Mouse (Mus musculus): ENCODE data around the gene Vmn1r199. TPM values are rescaled to one million over a fixed set of nuclear protein-coding genes. Genes with fewer than 3 reads are reported as not detected.
"Not testable (repeated sequence)": the region's sequence is repeated elsewhere in the genome, so short reads cannot be mapped to it uniquely, and the experiment has no call there.

Gene Vmn1r199
- polyA plus RNA-seq (2011; ENCODE audit: insufficient read depth, insufficient read length, low replicate concordance, missing spikeins) = not detected in 2 replicates

DNA sequence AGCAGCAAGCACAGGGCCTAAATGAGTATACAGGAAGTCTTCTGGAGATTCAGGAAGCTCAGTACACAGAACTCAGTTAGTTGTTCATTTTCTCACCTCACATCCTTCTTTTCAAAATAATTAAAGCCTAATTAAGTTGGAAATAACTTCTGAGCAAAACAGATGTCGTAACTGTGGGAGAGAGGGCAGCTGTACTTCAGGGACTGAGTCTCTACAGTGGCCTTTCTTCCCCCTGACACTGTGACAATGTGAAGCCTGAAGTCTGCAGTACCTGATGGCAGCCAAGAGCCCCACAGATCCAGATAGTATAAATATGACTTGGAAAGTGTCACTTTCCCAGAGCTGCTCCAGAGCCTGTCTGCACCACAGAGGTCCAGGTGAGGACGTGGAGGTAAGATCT lies at the start of gene Vmn1r199:
TSS of gene Vmn1r199 (plus strand) at position 301 of the 400 bp plus-strand sequence.
- H3K4me1 ChIP-seq (ENCODE audit: control insufficient read depth, insufficient read depth, low read length) = no peaks in the 10 kb centered on the region
- TF ChIP-seq CTCF (IDR thresholded peaks at IDR 0.05; ENCODE audit: control insufficient read depth, insufficient read depth, low read length) (no peak), POLR2A (IDR thresholded peaks at IDR 0.05; ENCODE audit: borderline replicate concordance, control insufficient read depth, low read depth, low read length) (no peak)
- WGBS = 54% methylated on average over 2 of the region's 2 CpGs
- H3K27ac ChIP-seq (ENCODE audit: control insufficient read depth, insufficient read depth, low read depth, low read length, poor library complexity) = no peak within 1 kb of the TSS
- no peak within 1 kb of the TSS for H3K4me3 ChIP-seq (replicated peaks; ENCODE audit: control insufficient read depth, low read depth, low read length)

DNA sequence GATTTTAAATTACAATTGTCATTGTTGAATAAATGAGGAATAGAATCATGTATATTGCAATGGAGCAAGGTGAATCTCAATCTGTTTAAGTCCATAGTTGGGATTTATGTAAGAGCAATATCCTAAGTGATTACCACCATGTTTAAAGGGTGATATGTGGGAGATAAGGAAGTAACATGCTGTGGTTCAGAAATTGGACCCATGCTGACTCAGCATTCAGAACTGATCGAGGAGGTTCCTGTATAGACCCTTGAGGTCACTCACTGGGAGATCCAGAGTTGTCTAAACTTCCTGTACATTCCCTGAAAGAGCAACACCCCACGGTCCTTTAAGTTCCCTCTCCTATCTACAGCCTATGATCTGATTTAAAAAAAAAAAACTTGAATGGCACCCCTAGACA lies 46.3 kb upstream of the Vmn1r199 start:
- WGBS = 42% methylated on average over 2 of the region's 2 CpGs
- H3K27ac ChIP-seq (ENCODE audit: control insufficient read depth, insufficient read depth, low read depth, low read length, poor library complexity) = no peak overlapping the region
- H3K4me3 ChIP-seq (replicated peaks; ENCODE audit: control insufficient read depth, low read depth, low read length) = no peak overlapping the region
- no peaks in the 10 kb centered on the region for H3K4me1 ChIP-seq (ENCODE audit: control insufficient read depth, insufficient read depth, low read length)
- TF ChIP-seq POLR2A (IDR thresholded peaks at IDR 0.05; ENCODE audit: borderline replicate concordance, control insufficient read depth, low read depth, low read length) (no peak), CTCF (IDR thresholded peaks at IDR 0.05; ENCODE audit: control insufficient read depth, insufficient read depth, low read length) (no peak)

DNA sequence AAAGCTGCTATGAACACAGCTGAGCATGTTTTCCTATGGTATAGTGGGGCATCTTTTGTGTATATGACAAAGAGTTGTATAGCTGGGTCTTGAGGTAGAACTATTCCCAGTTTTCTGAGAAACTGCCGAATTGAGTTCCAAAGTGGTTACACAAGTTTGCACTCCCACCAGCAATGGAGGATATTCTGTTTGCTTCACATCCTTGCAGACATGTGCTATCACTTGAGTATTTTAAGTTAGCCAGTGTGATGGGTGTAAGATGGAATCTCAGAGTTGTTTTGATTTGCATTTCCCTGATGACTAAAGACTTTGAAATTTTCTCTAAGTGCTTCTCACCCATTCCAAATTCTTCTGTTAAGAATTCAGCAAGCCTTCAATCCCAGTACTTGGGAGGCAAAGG lies 44.1 kb upstream of the Vmn1r199 start:
- 86% methylated on average over 1 of the region's 1 CpGs for WGBS
- Histone ChIP-seq H3K4me1 (ENCODE audit: control insufficient read depth, insufficient read depth, low read length) (no peaks in the 10 kb centered on the region), H3K4me3 (replicated peaks; ENCODE audit: control insufficient read depth, low read depth, low read length) (no peak overlapping the region), H3K27ac (ENCODE audit: control insufficient read depth, insufficient read depth, low read depth, low read length, poor library complexity) (no peak overlapping the region)
- TF ChIP-seq CTCF (IDR thresholded peaks at IDR 0.05; ENCODE audit: control insufficient read depth, insufficient read depth, low read length) (no peak), POLR2A (IDR thresholded peaks at IDR 0.05; ENCODE audit: borderline replicate concordance, control insufficient read depth, low read depth, low read length) (no peak)

DNA sequence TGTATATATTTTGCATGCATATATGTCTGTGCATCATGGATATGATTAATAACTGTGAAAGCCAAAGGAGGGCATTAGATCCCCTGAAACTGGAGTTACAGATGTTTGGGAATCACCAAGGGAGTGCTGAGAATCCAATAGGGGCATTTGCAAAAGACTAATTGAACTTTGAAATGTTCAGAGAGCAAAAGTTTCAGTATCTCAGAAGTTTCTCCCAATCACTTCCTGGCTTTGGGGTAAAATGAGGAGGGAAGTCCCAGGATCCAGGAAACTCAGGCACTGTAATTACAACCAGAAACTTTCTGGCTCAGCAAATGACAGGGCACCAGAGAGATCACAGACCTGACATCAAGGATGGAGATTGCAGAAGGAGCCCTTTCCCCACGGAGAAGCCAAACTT lies 29.6 kb upstream of the Vmn1r199 start, which contains the start of gene Vmn1r198:
TSS of gene Vmn1r198 (plus strand) at position 301 of the 400 bp plus-strand sequence.
- 20% methylated on average over 1 of the region's 1 CpGs for WGBS
- no peaks in the 10 kb centered on the region for H3K4me1 ChIP-seq (ENCODE audit: control insufficient read depth, insufficient read depth, low read length)

DNA sequence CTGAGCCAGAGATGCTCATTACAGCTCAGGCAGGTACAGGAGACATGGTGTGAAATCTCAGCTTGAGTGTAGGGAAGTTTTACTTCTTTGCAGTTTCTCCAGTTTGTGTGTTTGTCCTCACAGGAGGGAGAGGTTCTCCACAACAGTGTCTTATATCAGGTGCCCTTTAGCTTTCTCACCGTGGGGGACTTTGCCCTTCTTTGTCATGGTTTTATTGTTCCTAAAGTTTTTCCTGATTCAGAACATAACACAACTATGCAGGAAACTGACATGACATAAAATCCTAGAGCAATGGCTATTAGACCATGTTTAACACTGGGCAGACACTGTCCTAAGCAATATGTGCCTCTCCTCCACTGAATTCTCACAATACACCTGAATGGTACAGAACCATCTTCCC lies 28.8 kb upstream of the Vmn1r199 start:
- H3K4me3 ChIP-seq (replicated peaks; ENCODE audit: control insufficient read depth, low read depth, low read length) = no peak overlapping the region
- H3K27ac ChIP-seq (ENCODE audit: control insufficient read depth, insufficient read depth, low read depth, low read length, poor library complexity) = no peak overlapping the region
- no peak for TF ChIP-seq CTCF (IDR thresholded peaks at IDR 0.05; ENCODE audit: control insufficient read depth, insufficient read depth, low read length)
- no peak for TF ChIP-seq POLR2A (IDR thresholded peaks at IDR 0.05; ENCODE audit: borderline replicate concordance, control insufficient read depth, low read depth, low read length)
- H3K4me1 ChIP-seq (ENCODE audit: control insufficient read depth, insufficient read depth, low read length) = no peaks in the 10 kb centered on the region
- WGBS = 70% methylated on average over 1 of the region's 1 CpGs

More for the DNA sequence above, 29.6 kb upstream of the Vmn1r199 start, which contains the start of gene Vmn1r198:
- H3K27ac ChIP-seq (ENCODE audit: control insufficient read depth, insufficient read depth, low read depth, low read length, poor library complexity) = no peak within 1 kb of the TSS
- H3K4me3 ChIP-seq (replicated peaks; ENCODE audit: control insufficient read depth, low read depth, low read length) = no peak within 1 kb of the TSS
- no peak for TF ChIP-seq POLR2A (IDR thresholded peaks at IDR 0.05; ENCODE audit: borderline replicate concordance, control insufficient read depth, low read depth, low read length)
- TF ChIP-seq CTCF (IDR thresholded peaks at IDR 0.05; ENCODE audit: control insufficient read depth, insufficient read depth, low read length) = no peak

DNA sequence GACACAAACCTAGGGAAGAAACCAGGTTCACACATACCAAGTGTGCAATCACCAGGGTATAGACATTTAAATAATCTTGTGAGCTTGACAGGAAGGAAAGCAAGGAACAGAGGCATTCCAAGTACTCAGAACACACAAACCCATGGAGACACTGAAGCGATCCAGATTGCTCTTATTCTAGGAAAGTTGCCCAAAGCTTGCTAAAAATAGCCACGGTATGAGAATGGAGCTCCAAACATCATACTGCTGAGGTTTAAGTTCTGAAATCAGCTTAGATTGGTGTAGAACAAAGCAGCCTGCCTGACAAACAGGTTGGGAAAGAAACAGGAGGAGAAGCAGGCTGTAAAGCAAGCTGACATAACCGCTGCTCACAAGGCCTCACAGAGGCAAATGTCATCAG lies 1.5 kb downstream of the Vmn1r199 start:
- WGBS = 64% methylated on average over 3 of the region's 3 CpGs
- not testable (repeated sequence) for H3K4me1 ChIP-seq (ENCODE audit: control insufficient read depth, insufficient read depth, low read length); H3K27ac ChIP-seq (ENCODE audit: control insufficient read depth, insufficient read depth, low read depth, low read length, poor library complexity); H3K4me3 ChIP-seq (replicated peaks; ENCODE audit: control insufficient read depth, low read depth, low read length)

DNA sequence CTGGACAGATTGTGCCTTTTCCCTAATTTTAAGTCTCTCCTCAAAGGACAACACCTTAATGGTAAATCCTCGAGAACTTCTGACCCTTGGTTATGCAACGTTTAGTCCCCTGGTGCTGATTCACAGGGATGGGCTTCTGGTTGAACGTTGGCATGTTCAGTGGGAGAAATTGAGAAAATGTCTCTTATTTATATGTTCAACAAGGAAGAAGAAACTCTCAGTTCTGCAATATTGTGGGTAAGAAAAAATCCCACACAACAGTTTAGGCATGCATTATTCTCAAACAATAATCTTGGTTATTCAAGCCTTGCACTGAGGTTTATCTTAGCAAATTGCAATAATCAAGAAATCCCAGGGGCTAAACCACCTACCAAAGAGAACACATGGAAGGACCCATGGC lies 3.8 kb downstream of the Vmn1r199 start:
- no peak overlapping the region for H3K27ac ChIP-seq (ENCODE audit: control insufficient read depth, insufficient read depth, low read depth, low read length, poor library complexity)
- H3K4me3 ChIP-seq (replicated peaks; ENCODE audit: control insufficient read depth, low read depth, low read length) = no peak overlapping the region
- TF ChIP-seq CTCF (IDR thresholded peaks at IDR 0.05; ENCODE audit: control insufficient read depth, insufficient read depth, low read length) (no peak), POLR2A (IDR thresholded peaks at IDR 0.05; ENCODE audit: borderline replicate concordance, control insufficient read depth, low read depth, low read length) (no peak)
- H3K4me1 ChIP-seq (ENCODE audit: control insufficient read depth, insufficient read depth, low read length) = no peaks in the 10 kb centered on the region
- 68% methylated on average over 3 of the region's 3 CpGs for WGBS

DNA sequence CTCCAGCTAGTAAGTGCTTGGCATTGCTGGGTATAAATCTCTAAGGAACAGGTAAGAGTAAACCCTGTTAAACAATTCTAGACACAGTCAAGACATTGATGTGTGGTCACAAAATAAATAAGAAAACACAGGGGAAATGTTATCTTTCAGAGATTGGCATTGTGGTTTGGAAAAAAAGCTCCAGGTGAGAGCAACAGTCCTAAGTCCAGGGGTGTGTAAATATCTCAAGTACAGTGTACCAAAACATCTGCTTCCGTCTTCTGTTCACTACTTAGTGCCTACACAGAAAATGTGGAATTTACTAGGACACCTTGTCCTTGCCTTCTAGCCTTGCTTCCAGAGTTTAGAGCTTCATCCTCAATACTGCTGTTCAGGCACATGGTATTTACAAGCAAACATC lies 7.4 kb downstream of the Vmn1r199 start:
- Histone ChIP-seq H3K27ac (ENCODE audit: control insufficient read depth, insufficient read depth, low read depth, low read length, poor library complexity) (no peak overlapping the region), H3K4me1 (ENCODE audit: control insufficient read depth, insufficient read depth, low read length) (no peaks in the 10 kb centered on the region), H3K4me3 (replicated peaks; ENCODE audit: control insufficient read depth, low read depth, low read length) (no peak overlapping the region)
- 79% methylated on average over 1 of the region's 1 CpGs for WGBS
- TF ChIP-seq CTCF (IDR thresholded peaks at IDR 0.05; ENCODE audit: control insufficient read depth, insufficient read depth, low read length) (no peak), POLR2A (IDR thresholded peaks at IDR 0.05; ENCODE audit: borderline replicate concordance, control insufficient read depth, low read depth, low read length) (no peak)

DNA sequence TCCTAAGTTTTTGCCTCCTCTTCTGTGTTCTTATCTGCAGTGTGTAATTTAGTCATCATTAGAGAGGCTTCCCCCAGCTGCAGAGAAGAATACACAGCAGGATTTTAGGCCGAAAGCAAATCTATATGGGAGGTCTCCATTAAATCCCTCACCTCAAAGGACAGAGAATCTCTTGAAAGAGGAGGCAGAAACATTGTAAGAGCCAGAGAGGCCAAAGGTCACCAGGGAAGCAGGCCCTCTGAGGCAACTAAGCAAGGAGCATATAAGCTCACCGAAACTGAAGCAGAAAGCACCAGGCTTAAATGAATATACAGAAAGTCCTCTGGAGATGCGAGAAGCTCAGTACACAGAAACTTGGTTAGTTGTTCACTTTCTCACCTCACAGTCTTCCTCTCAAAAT lies 10.5 kb downstream of the Vmn1r199 start, which contains the start of gene Vmn1r200:
TSS of gene Vmn1r200 (plus strand) at position 301 of the 400 bp plus-strand sequence.
- WGBS = 80% methylated on average over 3 of the region's 3 CpGs
- TF ChIP-seq CTCF (IDR thresholded peaks at IDR 0.05; ENCODE audit: control insufficient read depth, insufficient read depth, low read length) (no peak), POLR2A (IDR thresholded peaks at IDR 0.05; ENCODE audit: borderline replicate concordance, control insufficient read depth, low read depth, low read length) (no peak)
- Histone ChIP-seq H3K4me3 (replicated peaks; ENCODE audit: control insufficient read depth, low read depth, low read length) (no peak within 1 kb of the TSS), H3K4me1 (ENCODE audit: control insufficient read depth, insufficient read depth, low read length) (no peaks in the 10 kb centered on the region), H3K27ac (ENCODE audit: control insufficient read depth, insufficient read depth, low read depth, low read length, poor library complexity) (no peak within 1 kb of the TSS)

Measured in bone marrow, adult 2 months (tissue).